Mouse (Mus musculus): ENCODE measurements around the gene Slc16a5.
"Not testable (repeated sequence)": the region's sequence is repeated elsewhere in the genome, so short reads cannot be mapped to it uniquely, and the experiment has no call there.

Slc16a5 gene

DNA sequence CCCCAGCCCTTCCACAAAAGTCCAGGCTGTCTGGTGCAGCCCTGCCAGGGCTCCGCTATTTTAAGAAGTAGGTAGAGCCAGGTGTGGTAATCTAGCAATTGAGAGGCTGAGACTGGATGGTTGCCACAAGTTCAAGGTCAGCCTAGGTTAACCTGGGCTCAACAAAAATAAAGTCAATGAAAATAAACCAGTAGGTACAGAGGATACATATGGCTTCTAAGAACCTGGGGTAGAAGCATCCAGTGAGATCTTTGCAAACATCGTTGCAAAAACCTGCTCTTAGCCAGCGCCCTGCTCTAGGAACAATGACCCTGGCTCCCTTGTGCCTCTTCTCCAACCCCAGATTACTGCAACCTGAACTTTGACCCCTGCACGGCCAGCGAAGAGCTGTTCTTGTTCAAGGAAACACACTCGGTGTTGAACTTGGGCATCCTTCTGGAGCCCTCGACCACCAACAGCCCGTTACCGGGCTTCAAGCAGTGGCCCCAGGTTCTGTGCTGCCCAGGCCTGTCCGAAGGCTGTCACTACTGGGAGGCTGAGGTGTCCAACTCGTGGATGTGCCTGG lies 14.9 kb upstream of the Slc16a5 start:
- DNase-seq (ENCODE audit: low read depth, low spot score): no peak

DNA sequence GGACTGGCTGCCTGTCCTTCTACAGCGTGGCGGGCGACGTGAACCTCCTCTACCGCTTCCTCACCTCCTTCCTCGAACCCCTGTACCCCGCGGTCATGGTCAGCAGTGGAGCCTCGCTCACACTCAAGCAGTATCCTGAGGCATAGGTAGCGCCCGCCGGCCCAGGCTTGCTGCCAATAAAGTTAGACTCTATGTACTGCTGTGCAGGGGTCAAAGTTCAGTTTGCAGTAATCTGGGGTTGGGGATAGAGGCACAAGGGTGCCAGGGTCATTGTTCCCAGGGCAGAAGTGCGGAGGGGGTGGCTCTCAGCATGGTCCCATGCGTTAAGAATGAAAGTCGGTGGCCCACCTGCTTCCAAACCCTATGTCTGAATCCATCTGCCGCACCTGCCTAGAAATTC lies 14.2 kb upstream of the Slc16a5 start:
- no peak for DNase-seq (ENCODE audit: low read depth, low spot score)

DNA sequence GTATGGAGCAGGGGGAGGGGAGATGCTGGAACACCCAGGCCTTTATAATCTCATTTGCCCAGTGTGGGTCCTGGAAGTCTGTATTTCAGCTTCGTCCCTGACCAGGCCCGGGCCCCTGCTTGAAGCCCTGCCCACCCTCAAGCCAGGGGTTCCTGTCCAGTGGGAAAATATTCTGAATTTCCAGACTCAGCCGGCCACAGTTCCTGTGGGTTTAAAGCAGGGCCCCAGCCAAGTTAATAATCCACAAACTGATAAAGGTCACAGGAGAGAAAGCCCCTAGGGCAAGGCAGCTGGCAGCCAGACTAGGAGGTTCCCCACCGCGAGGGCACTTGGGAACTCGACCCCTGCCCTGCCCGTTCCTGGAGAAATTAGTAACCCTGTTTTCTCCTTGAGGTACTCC lies 13.3 kb upstream of the Slc16a5 start:
- no peak for DNase-seq (ENCODE audit: low read depth, low spot score)

DNA sequence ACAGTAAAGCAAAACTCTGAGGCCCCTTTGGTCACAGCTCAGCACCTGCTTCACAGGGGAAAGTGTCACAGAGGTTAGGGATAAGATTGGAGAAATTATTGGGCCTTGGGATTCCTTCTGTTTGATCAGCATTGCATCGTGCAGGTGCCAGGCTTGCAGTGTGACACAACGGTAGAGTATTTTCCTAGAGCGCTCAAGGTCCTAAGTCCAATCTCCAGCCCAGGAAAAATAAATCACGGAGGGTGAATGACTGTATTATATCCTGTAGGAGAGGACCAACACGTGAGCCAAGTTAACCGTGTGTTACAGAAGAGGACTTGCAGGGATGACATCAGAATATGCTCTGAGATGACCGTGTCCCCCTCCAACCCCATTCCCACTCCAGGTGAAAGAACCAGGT lies 12.1 kb upstream of the Slc16a5 start:
- DNase-seq (ENCODE audit: low read depth, low spot score): no peak

DNA sequence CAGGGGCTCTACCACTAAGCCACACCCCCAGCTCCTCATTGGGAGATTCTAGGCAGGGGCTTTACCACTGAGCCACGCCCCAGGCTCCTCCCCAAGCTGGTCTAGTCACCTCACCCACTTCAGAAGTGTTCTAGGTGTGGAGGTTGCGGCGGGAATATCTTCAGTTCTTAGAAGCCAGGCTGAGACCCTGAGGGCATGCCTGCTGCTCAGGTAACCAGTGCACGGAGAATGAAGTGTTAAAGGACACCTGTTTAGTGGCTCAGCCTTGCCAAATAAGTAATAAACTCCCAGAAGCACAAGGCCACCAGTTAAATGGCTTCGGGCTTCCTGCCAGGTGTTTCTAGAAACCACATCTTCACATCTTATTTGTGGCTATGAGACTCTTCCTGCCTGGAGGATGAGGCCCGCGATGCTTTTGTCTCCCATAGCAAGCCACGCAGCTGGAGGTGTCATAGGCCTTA lies 10.5 kb upstream of the Slc16a5 start:
- no peak for DNase-seq (ENCODE audit: low read depth, low spot score)

DNA sequence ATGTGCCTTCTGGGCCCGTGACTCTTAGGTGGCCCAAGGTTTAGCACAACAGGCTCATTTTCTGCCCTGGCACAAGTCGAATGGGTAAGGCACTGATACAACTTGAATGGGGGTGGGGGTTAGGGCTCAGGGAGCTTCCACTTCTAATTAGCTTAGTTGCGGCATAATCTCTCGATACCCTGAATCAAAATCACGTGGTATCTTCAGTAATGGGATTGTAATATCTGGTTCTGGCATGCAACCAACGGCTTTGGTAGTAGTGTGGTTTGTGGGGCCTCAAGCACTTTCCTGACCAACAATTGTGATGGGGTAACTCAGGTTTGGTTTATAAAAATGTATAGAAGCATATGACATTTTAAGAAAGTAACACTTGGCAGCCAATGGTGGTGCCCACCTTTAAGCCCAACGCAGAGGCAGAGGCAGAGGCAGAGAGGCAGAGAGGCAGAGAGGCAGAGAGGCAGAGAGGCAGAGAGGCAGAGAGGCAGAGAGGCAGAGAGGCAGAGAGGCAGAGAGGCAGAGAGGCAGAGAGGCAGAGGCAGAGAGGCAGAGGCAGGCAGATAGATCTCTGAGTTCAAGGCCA lies 9.9 kb upstream of the Slc16a5 start:
- DNase-seq (ENCODE audit: low read depth, low spot score): no peak

DNA sequence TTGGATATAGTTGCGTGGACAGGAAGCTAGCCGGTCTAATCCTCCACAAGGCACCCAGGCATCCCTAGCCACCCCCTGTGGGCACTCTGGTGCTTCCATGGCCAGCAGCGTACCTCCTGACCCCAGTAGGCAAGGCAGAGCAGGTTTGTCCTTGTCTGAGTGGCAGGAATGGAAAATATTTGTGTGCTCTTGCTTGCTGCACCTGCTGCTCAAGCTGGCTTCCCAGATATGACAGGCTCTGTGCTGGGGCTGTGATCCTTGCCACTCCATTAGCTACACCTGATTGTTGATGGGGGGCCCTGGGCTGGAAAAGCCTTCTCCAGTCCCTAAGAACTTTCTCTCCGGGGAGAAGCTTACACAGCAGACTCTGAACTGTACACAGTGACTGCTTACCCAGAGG lies 9.0 kb upstream of the Slc16a5 start:
- no peak for DNase-seq (ENCODE audit: low read depth, low spot score)

DNA sequence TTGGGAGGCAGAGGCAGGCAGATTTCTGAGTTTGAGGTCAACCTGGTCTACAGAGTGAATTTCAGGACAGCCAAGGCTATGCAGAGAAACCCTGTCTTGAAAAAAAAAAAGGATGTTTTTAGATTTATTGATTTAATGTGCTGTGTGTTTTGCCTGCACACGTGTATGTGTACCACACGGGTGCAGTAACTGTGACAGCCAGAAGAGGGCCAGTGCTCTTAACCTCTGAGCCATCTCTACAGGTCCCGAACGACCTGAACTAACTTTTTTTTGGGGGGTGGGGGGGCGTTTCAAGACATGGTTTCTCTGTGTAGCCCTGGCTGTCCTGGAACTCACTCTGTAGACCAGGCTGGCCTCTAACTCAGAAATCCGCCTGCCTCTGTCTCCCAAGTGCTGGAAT lies 7.5 kb upstream of the Slc16a5 start:
- not testable (repeated sequence) for DNase-seq (ENCODE audit: low read depth, low spot score)

DNA sequence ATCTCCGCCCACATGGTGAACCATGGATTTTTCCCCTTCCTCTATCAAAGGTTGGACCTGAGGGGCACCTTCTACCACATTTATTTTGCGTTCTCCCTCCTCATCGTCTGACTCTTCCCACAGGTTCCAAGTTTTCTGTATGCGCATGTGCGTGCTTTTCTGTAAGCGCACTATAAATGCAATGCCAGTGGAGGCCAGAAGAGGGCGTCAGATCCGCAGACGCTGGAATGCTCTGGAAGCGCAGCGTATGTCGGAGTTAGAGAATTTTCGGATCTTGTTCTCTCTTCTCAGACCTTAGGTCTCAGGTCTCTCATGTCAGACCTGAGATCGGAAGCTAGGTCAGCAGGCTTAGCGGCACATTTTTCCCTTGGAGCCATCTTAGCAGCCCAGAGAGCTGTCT lies 6.7 kb upstream of the Slc16a5 start:
- no peak for DNase-seq (ENCODE audit: low read depth, low spot score)

DNA sequence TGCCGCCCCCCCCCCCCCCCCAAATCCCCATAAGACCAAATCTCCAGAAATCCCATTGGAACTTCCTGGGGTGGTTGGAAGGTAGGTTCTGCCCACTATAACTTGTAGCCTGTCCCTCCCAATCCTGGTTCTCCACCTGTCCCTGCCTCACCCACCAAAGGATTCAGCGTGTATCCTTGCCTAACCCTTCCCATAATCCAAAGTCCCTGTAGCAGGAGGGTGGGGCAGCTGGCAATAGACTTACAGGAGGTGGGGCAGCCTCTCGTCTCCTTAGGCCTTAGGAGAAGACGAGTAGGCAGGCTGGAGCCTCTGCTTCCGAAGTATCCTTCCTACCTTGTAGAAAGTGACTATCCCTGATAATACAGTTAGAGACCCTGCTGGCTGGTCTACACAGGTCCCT lies 6.1 kb upstream of the Slc16a5 start:
- no peak for DNase-seq (ENCODE audit: low read depth, low spot score)

DNA sequence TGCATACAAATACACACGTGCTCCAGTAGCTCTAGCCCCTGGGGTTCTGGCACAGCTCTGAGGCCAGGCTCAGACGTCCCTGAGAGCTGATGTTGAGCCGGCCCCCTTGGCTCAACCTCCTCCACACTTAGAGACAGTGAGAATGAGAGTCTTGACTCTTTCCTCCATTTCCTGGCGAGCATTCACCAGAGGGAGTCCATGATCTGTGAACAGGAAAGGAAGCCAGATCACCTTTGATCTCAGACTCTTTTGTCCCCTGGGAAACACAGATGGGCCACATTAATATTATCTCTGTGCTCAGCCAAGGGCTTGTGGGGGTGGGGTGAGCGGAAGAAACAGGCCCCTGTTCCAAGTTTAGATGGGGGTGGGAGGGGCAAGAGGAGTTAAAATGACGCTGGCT lies 4.9 kb upstream of the Slc16a5 start:
- DNase-seq (ENCODE audit: low read depth, low spot score): no peak

DNA sequence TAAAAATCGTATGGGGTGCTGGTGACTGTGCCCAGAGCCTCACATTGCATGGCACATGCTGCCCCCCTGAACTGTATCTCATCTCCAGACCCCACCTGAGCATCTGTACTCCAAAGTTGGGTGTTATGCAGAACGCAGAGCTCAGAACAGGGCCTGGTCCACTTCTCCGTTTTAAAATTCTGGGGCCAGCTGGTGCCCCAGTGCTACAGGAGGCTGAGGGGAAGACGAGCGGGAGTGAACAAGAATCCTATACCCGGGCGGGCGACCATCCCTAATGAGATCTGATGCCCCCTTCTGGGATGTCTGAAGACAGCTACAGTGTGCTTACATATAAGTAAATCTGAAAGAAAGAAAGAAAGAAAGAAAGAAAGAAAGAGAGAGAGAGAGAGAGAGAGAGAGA lies 1.3 kb upstream of the Slc16a5 start:
- no peak for DNase-seq (ENCODE audit: low read depth, low spot score)

DNA sequence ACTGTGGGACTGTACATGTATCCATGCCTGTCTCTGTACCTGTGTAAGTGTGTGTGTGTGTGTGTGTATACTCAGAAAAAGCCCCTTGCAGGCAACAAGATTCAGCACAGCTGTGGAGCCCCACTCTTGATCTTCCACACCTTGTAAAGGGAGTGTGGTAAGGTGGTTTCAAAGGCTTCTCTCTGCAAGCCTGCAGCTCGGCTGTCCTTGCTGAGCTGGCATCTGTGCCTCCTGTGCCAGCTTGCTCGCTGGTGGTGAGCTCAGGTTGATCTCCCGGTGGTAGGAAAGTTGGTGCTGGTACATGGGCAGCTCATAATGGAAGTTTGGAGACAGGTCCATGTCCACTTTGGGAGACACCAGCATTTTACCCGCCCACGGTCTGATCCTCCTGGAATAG lies 430 bp upstream of the Slc16a5 start:
- no peak for DNase-seq (ENCODE audit: low read depth, low spot score)

DNA sequence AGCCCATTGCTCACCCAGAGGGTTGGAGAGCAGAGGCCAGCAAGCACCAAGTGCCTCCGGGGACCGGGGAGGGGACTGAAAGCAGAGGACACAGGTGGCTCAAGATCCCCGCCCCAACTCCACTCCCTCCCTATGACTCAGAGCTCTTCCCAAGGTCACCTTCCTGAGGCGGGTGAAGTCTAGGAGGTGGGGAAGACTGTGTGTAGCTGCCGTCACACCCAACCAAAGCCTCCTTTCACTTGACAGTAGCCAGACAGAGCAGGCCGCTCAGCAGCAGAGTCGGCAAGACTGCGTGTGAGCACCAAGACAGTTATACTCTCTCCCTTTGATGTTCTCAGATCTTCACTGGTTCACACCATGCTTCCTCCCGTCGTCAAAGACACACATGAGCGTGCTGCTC lies 1.1 kb downstream of the Slc16a5 start:
- no peak for DNase-seq (ENCODE audit: low read depth, low spot score)

DNA sequence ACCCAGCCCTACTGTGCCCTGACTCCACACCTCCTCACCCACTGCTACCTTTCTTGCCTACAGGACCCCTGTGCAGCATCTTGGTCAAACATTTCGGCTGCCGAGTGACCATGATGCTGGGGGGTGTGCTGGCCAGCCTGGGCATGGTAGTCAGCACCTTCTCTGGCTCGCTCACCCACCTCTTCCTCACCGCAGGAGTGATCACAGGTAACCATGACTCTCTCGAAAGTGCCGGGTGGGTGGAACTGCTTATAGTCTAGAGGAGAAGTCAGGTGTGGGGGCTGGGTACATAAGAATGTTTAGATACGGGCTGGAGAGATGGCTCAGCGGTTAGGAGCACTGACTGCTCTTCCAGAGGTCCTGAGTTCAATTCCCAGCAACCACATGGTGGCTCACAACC lies 2.6 kb downstream of the Slc16a5 start:
- no peak for DNase-seq (ENCODE audit: low read depth, low spot score)

DNA sequence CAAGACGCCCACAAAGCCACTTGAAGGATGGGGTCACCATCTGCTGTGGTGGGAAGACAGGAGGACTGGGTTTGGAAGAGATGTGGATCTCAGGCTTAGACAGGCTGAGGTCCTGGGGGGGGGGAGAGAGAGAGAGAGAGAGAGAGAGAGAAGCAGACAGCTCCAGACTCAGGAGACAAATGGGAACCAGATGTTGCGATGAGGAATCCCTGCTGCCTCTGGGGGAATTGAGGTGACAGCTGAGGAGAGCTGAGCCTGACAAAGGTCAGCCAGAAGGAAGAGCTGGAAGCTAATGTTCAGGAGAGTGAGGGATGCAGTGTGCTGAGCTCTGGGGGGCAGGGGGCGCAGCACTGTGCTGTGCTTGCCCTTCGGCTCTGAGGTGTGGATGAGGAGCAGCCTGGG lies 4.9 kb downstream of the Slc16a5 start:
- DNase-seq (ENCODE audit: low read depth, low spot score): no peak

DNA sequence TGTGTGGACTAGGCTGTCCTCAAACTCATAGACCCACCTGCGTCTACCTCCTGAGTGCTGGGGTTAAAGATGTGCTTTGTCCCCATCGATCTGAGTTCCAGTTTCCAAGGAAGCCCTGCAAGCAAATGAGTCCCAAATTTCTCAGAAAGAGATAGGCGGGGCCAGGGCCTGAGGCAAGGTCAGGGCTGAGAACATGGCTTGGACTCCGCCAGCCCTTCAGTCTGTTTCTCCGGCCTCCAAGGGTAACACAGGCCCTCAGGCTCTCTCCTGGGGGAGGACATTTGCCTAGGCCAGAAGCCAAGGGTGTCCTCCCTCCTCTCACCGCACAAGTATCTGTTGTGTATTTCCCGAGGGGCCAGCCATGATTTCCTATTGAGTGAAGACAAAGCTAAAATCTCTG lies 9.9 kb downstream of the Slc16a5 start:
- no peak for DNase-seq (ENCODE audit: low read depth, low spot score)

DNA sequence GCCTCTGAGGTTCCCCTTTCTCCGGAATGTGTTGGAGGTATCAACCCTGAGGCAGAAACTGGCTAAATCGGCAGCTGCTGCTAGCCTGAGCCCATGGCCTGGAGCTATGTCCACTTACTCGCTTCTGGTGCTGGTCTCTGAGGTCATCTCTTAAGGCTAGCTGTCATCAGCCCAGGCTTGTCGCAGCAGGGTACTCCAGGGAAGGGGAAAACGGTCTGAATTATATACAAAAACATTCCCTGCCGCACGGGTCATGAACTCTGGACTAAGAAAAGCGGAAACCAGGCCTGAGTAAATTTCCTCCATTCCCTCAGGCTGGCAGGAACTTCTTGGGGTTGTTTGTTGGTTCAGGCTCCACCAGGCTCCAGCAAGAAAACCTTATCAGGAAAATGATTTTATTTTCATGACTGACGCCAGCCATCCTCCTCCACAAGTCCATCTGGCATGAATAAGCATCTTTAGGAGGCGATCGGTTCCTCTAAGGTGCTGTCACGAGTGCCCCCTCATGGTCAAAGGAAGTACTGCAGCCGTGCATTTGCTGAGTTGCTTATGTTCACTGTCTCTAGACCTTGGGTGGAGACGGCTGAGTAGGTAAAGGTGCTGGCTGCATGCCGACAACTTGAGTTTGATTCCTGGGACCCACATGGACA lies 11.5 kb downstream of the Slc16a5 start:
- peak; percentile 94 for DNase-seq (ENCODE audit: low read depth, low spot score)

DNA sequence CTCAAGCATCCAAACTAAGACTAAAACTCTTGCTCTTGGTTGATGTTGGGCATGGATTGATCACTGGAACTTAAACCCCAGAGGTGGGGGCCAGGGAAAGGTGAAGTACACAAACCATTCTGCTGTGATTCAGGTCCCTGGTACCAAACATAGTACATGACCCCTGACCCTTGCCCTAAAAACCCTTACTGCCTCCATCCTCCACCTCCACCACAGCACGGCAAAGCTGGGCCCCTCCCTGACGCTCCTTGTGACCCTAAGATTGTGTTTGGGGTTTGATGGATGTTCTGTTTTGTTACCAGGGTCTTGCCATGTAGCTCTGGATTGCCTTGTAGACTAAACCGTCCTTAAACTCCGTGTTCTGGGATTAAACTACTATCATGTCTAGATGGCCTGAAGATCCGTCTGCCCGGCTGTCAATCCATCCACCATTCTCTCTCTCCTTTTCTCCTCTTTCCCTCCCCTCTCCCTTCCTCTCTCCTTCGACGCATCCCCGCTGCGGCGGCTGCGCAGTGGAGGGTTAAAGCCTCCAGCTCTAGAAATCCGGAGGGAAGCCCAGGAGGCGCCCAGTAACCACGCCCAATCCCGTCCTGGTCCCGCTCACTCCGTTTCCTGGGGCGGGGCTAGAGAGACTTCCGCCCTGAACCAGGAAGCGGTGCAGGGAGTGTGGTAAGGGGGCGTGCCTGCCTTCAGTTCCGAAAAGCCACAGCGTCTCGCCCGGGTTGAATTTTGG lies 12.9 kb downstream of the Slc16a5 start, which contains the start of gene Armc7:
Armc7 (plus strand) TSS at position 643 of the 733 bp plus-strand sequence.
- DNase-seq (ENCODE audit: low read depth, low spot score): peak; percentile 92

DNA sequence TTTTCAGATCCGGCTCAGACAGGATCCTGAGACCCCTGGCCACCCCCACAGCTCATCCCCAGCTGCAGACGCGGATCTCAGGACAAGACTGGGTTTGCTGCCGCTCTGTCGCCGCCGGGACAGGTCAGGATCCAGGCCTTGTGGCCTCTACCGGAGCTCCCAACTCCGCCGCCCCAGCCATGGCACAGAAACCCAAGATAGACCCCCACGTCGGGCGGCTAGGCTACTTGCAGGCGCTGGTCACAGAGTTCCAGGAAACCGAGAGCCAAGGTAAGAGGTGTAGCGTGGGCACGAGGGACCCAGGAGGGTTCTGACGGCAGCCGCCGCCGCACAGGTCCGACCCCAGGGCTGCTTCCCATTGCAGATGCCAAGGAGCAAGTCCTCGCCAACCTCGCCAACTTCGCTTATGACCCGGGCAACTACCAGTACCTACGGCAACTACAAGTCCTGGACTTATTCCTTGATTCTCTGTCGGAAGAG lies 13.5 kb downstream of the Slc16a5 start:
- DNase-seq (ENCODE audit: low read depth, low spot score): no peak

DNA sequence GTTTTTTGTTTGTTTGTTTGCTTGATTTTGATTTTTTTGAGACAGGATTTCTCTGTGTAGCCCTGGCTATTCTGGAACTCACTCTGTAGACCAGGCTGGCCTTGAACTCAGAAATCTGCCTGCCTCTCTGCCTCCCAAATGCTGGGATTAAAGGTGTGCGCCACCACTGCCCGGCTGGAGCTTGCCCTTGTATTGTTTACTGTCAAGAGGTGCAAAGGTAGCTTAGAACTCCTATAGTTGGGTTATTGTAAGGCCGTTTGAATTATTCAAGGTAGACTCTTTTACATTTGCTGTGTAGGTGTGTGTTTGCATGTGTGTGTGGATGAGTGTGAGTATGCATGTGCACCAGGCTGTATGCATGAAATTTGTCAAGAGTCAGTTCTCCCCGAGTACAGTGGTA lies 14.4 kb downstream of the Slc16a5 start:
- not testable (repeated sequence) for DNase-seq (ENCODE audit: low read depth, low spot score)

DNA sequence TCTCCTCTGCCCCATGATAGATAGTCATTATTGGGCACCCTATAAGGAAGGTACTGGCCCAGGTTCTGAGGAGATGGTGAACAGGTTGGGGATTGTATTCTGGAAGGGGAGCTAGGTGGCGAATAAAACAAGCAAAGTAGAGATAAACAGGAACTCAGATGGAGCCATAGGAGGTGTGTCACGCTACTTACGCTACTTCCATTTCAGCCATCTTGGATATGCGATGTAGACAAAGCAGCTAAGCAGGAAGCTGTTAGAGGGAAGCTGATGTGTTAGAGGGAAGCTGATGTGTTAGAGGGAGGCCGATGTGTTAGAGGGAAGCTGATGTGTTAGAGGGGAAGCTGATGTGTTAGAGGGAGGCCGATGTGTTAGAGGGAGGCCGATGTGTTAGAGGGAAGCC lies 15.1 kb downstream of the Slc16a5 start:
- not testable (repeated sequence) for DNase-seq (ENCODE audit: low read depth, low spot score)
